Mouse (Mus musculus) midbrain, embryonic 15.5 days (tissue): ENCODE results near the gene Selenoo. TPM values are rescaled to one million over a fixed set of nuclear protein-coding genes. Genes with fewer than 3 reads are reported as not detected.
A peak's percentile ranks its signal among the peaks of the same experiment; 100 is the strongest.

Source experiments
- ATAC-seq: fragments of 200-750 bp; cut with Nextera tagmentation; replicated peaks from 2 replicates; pipeline ENCODE4 v1.8.0; 2017; ENCODE audit warnings: moderate TSS enrichment
- H3K27ac ChIP-seq: fragments of 300-500 bp; sonication (generic); 2 replicates; pipeline ENCODE4 v1.5.1; 2015; ENCODE audit warnings: mild to moderate bottlenecking, inconsistent platforms
- H3K27me3 ChIP-seq: fragments of 300-500 bp; sonication (generic); replicated peaks from 2 replicates; pipeline ENCODE4 v1.6.1; 2015; ENCODE audit warnings: inconsistent platforms
- H3K36me3 ChIP-seq: fragments of 300-500 bp; sonication (generic); replicated peaks from 2 replicates; pipeline ENCODE4 v1.6.1; 2015; ENCODE audit warnings: inconsistent platforms
- H3K4me1 ChIP-seq: fragments of 300-500 bp; sonication (generic); 2 replicates; pipeline ENCODE4 v1.6.1; 2015; ENCODE audit warnings: inconsistent platforms
- H3K4me2 ChIP-seq: fragments of 300-500 bp; sonication (generic); 2 replicates; pipeline ENCODE4 v1.6.1; 2015; ENCODE audit warnings: inconsistent platforms, mild to moderate bottlenecking, moderate library complexity
- H3K4me3 ChIP-seq: fragments of 300-500 bp; sonication (generic); 2 replicates; pipeline ENCODE4 v1.5.1; 2015; ENCODE audit warnings: mild to moderate bottlenecking, inconsistent platforms
- H3K9ac ChIP-seq: fragments of 300-500 bp; sonication (generic); 2 replicates; pipeline ENCODE4 v1.6.1; 2015; ENCODE audit warnings: mild to moderate bottlenecking, inconsistent platforms
- H3K9me3 ChIP-seq: fragments of 300-500 bp; sonication (generic); 2 replicates; pipeline ENCODE4 v1.6.1; 2016; ENCODE audit warnings: inconsistent platforms
- WGBS: fragments of 180-500 bp; shearing (Covaris S2); methylation state at CpG from one replicate; pipeline ENCODE4 v1.1.7; 2015; ENCODE audit warnings: mixed read lengths; 5-methylcytosine and 5-hydroxymethylcytosine counted together
- polyA plus RNA-seq: library from polyadenylated mRNA; unstranded; fragments of >200 nt; fragmentation: Nextera tagmentation; extraction: Ambion mirVana; gene quantifications from 2 replicates; pipeline ENCODE4 v1.2.1, GENCODE M21; 2015

The Selenoo gene
- polyA plus RNA-seq, 1 experiment from 2014 or later: 20.4 TPM

GRCm38 (mm10) chr15:89083906-89084305, 5.0 kb upstream of the Selenoo start:
- H3K9ac ChIP-seq: no peak overlapping the region
- H3K4me2 ChIP-seq: no peak overlapping the region
- H3K27ac ChIP-seq: no peak overlapping the region
- no peak for ATAC-seq
- H3K27me3 ChIP-seq: no peaks in the 10 kb centered on the region
- WGBS: 93% methylated on average over 1 of the region's 1 CpGs
- H3K36me3 ChIP-seq: peaks cover 37% of the 10 kb centered on the region
- peaks cover 10% of the 10 kb centered on the region for H3K4me1 ChIP-seq
- no peak overlapping the region for H3K4me3 ChIP-seq
- H3K9me3 ChIP-seq: no peaks in the 10 kb centered on the region

- Histone ChIP-seq H3K4me3 (no peak overlapping the region), H3K36me3 (peaks cover 36% of the 10 kb centered on the region), H3K4me1 (peaks cover 12% of the 10 kb centered on the region), H3K27me3 (no peaks in the 10 kb centered on the region), H3K9me3 (no peaks in the 10 kb centered on the region), H3K27ac (no peak overlapping the region), H3K9ac (no peak overlapping the region), H3K4me2 (no peak overlapping the region)
- WGBS: 94% methylated on average over 2 of the region's 2 CpGs
- ATAC-seq: no peak
Measured at GRCm38 (mm10) chr15:89084826-89085225, 4.1 kb upstream of the Selenoo start.

GRCm38 (mm10) chr15:89089248-89090051, 566 bp downstream of the Selenoo start:
- H3K27ac ChIP-seq: peak overlapping the region; percentile 87
- peak overlapping the region; percentile 80 for H3K4me2 ChIP-seq
- peak; percentile 62 for ATAC-seq
- peaks cover 22% of the 10 kb centered on the region for H3K4me1 ChIP-seq
- H3K4me3 ChIP-seq: peak overlapping the region; percentile 97
- H3K36me3 ChIP-seq: peaks cover 39% of the 10 kb centered on the region
- H3K9me3 ChIP-seq: no peaks in the 10 kb centered on the region
- no peaks in the 10 kb centered on the region for H3K27me3 ChIP-seq
- H3K9ac ChIP-seq: peak overlapping the region; percentile 96
- WGBS: 3% methylated on average over 64 of the region's 68 CpGs

- no peak overlapping the region for H3K4me3 ChIP-seq
- 90% methylated on average over 4 of the region's 4 CpGs for WGBS
- H3K4me1 ChIP-seq: peaks cover 22% of the 10 kb centered on the region
- no peak overlapping the region for H3K27ac ChIP-seq
- peak overlapping the region; percentile 80; the same call in 1 of the 2 replicates for H3K4me2 ChIP-seq
- no peak overlapping the region for H3K9ac ChIP-seq
- H3K27me3 ChIP-seq: no peaks in the 10 kb centered on the region
- no peaks in the 10 kb centered on the region for H3K9me3 ChIP-seq
- ATAC-seq: no peak
- peaks cover 40% of the 10 kb centered on the region for H3K36me3 ChIP-seq
Measured at GRCm38 (mm10) chr15:89090662-89091061, 1.8 kb downstream of the Selenoo start.

- Histone ChIP-seq H3K27ac (no peak overlapping the region), H3K9ac (no peak overlapping the region), H3K9me3 (no peaks in the 10 kb centered on the region), H3K4me2 (no peak overlapping the region), H3K4me1 (peaks cover 22% of the 10 kb centered on the region), H3K4me3 (no peak overlapping the region), H3K36me3 (peaks cover 42% of the 10 kb centered on the region), H3K27me3 (no peaks in the 10 kb centered on the region)
- WGBS: 77% methylated on average over 5 of the region's 5 CpGs
- ATAC-seq: no peak
Measured at GRCm38 (mm10) chr15:89092181-89092580, 3.3 kb downstream of the Selenoo start.

- H3K36me3 ChIP-seq: peaks cover 92% of the 10 kb centered on the region
- WGBS: 94% methylated on average over 5 of the region's 5 CpGs
- no peak overlapping the region for H3K9ac ChIP-seq
- H3K9me3 ChIP-seq: no peaks in the 10 kb centered on the region
- no peak for ATAC-seq
- H3K4me1 ChIP-seq: no peaks in the 10 kb centered on the region
- no peak overlapping the region for H3K4me2 ChIP-seq
- H3K27me3 ChIP-seq: no peaks in the 10 kb centered on the region
- no peak overlapping the region for H3K4me3 ChIP-seq
- H3K27ac ChIP-seq: no peak overlapping the region
Measured at GRCm38 (mm10) chr15:89097450-89097849, 8.6 kb downstream of the Selenoo start.

GRCm38 (mm10) chr15:89098616-89099015, 9.7 kb downstream of the Selenoo start:
- Histone ChIP-seq H3K4me3 (no peak overlapping the region), H3K4me2 (no peak overlapping the region), H3K27ac (no peak overlapping the region), H3K27me3 (no peaks in the 10 kb centered on the region), H3K36me3 (peaks cover 93% of the 10 kb centered on the region), H3K9ac (no peak overlapping the region), H3K9me3 (no peaks in the 10 kb centered on the region), H3K4me1 (no peaks in the 10 kb centered on the region)
- ATAC-seq: no peak
- WGBS: 90% methylated on average over 7 of the region's 7 CpGs

- H3K4me3 ChIP-seq: no peak overlapping the region
- H3K36me3 ChIP-seq: peaks cover 89% of the 10 kb centered on the region
- H3K27me3 ChIP-seq: no peaks in the 10 kb centered on the region
- H3K9me3 ChIP-seq: no peaks in the 10 kb centered on the region
- H3K27ac ChIP-seq: no peak overlapping the region
- no peak overlapping the region for H3K9ac ChIP-seq
- ATAC-seq: no peak
- no peak overlapping the region for H3K4me2 ChIP-seq
- WGBS: 94% methylated on average over 12 of the region's 12 CpGs
- no peaks in the 10 kb centered on the region for H3K4me1 ChIP-seq
Measured at GRCm38 (mm10) chr15:89100823-89101222, 11.9 kb downstream of the Selenoo start.

- H3K4me2 ChIP-seq: no peak overlapping the region
- no peak overlapping the region for H3K4me3 ChIP-seq
- H3K4me1 ChIP-seq: no peaks in the 10 kb centered on the region
- no peak for ATAC-seq
- no peak overlapping the region for H3K27ac ChIP-seq
- H3K9me3 ChIP-seq: no peaks in the 10 kb centered on the region
- peaks cover 84% of the 10 kb centered on the region for H3K36me3 ChIP-seq
- H3K27me3 ChIP-seq: no peaks in the 10 kb centered on the region
- 57% methylated on average over 5 of the region's 5 CpGs for WGBS
- H3K9ac ChIP-seq: no peak overlapping the region
Measured at GRCm38 (mm10) chr15:89102646-89103045, 13.8 kb downstream of the Selenoo start.

- peaks cover 80% of the 10 kb centered on the region for H3K36me3 ChIP-seq
- H3K27me3 ChIP-seq: no peaks in the 10 kb centered on the region
- H3K9ac ChIP-seq: no peak overlapping the region
- no peak overlapping the region for H3K4me3 ChIP-seq
- no peaks in the 10 kb centered on the region for H3K9me3 ChIP-seq
- H3K27ac ChIP-seq: no peak overlapping the region
- no peak overlapping the region for H3K4me2 ChIP-seq
- ATAC-seq: no peak
- no peaks in the 10 kb centered on the region for H3K4me1 ChIP-seq
- WGBS: 85% methylated on average over 10 of the region's 10 CpGs
Measured at GRCm38 (mm10) chr15:89103921-89104320, 15.0 kb downstream of the Selenoo start.

GRCm38 (mm10) chr15:89104425-89104824, 15.5 kb downstream of the Selenoo start:
- Histone ChIP-seq H3K9me3 (no peaks in the 10 kb centered on the region), H3K27me3 (no peaks in the 10 kb centered on the region), H3K4me1 (no peaks in the 10 kb centered on the region), H3K4me3 (no peak overlapping the region), H3K36me3 (peaks cover 80% of the 10 kb centered on the region), H3K9ac (no peak overlapping the region), H3K27ac (no peak overlapping the region), H3K4me2 (no peak overlapping the region)
- ATAC-seq: no peak
- 96% methylated on average over 8 of the region's 8 CpGs for WGBS

- Histone ChIP-seq H3K4me2 (no peak overlapping the region), H3K4me3 (no peak overlapping the region), H3K27me3 (no peaks in the 10 kb centered on the region), H3K9ac (no peak overlapping the region), H3K36me3 (peaks cover 76% of the 10 kb centered on the region), H3K4me1 (no peaks in the 10 kb centered on the region), H3K27ac (no peak overlapping the region), H3K9me3 (no peaks in the 10 kb centered on the region)
- ATAC-seq: no peak
- 93% methylated on average over 13 of the region's 13 CpGs for WGBS
Measured at GRCm38 (mm10) chr15:89106073-89106472, 17.2 kb downstream of the Selenoo start.

GRCm38 (mm10) chr15:89106976-89107375, 18.1 kb downstream of the Selenoo start:
- ATAC-seq: no peak
- 93% methylated on average over 1 of the region's 1 CpGs for WGBS
- peaks cover 71% of the 10 kb centered on the region for H3K36me3 ChIP-seq

More at GRCm38 (mm10) chr15:89106976-89107375, 18.1 kb downstream of the Selenoo start:
- Histone ChIP-seq H3K9ac (no peak overlapping the region), H3K4me2 (no peak overlapping the region), H3K9me3 (no peaks in the 10 kb centered on the region), H3K4me3 (no peak overlapping the region), H3K4me1 (no peaks in the 10 kb centered on the region), H3K27me3 (no peaks in the 10 kb centered on the region), H3K27ac (no peak overlapping the region)
